Mouse (Mus musculus) adrenal gland, adult 2 months (tissue): ENCODE data around the gene Mef2d. TPM values are rescaled to one million over a fixed set of nuclear protein-coding genes. Genes with fewer than 3 reads are reported as not detected.

Experiments used
- DNase-seq: peaks from one replicate; pipeline ENCODE4 v3.0.0; 2021
- microRNA-seq, 2 experiments: library from miRNA; unstranded; fragments of <30 nt; microRNA quantifications; one replicate each; pipeline ENCODE4 v1.2.0; 2021
- polyA plus RNA-seq: library from polyadenylated mRNA; depleted of rRNA; stranded (reverse); fragments of >200 nt; gene quantifications from 2 replicates; pipeline ENCODE4 v1.2.3, GENCODE M21; 2012; rRNA removed
- total RNA-seq, 2 experiments: library from RNA; stranded (reverse); gene quantifications; 2 replicates each; pipeline ENCODE4 v1.2.3; 2021

The Mef2d gene
- total and polyA plus RNA-seq, 3 experiments, result 78.4 to 173 (median 114) TPM

DNA sequence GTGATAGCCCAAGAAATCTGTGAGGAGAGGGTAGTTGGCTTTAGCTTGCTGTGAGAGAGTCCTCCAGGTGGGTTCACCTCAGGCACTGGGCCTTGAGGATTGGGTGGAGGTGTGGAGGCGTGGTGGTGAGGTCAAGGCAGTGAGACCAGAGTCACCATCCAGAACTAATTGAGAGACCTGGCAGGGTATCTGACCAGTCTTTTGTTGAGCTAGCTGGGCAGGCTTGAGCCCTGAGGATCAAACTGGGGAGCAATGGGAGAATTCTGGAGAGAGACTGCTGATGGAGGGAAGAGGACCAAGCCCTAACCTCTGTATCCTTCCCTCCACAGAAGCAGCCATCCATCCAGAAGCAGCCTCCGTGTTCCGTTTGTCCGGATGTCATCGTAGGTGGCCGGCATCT, 67.1 kb downstream of the Mef2d start:
- no peak for DNase-seq

DNA sequence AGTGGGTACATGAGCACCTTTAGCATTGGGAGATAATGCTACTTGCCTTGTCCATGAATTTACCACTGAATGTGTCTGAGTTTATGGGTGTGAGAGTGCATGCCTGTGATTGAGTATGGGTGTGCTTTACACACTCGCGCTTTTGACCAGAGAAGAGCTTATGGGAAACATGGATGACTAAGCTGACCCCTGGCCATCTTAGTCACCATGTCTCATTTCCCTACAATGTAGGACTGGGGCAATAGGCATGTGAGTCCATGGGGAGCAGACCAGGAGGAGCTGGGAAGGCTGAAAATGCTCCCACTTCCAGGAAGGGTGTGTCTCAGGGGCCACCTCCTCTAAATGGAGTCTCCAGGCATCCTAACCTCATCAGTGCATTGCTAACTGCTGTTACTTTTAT, 67.9 kb downstream of the Mef2d start:
- DNase-seq, result no peak

DNA sequence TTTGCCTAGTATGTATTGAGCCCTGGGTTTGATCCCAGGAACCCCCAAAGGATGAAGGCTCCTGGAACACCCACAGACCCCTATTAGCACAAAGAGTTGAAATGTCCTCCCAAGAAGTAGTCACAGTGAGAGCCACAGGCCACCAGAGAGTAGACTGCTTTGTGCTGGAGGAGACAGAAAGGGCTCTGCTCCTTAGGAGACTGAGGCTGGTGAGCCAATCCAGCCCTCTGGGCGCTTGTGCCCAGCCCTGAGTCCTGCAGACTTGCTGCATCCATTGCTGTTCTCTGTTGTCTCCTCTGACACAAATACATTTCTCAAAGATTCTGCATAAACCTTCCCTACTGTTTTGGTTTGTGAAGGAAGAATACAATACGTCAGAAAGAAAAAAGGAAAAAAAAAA, 68.7 kb downstream of the Mef2d start:
- no peak for DNase-seq

DNA sequence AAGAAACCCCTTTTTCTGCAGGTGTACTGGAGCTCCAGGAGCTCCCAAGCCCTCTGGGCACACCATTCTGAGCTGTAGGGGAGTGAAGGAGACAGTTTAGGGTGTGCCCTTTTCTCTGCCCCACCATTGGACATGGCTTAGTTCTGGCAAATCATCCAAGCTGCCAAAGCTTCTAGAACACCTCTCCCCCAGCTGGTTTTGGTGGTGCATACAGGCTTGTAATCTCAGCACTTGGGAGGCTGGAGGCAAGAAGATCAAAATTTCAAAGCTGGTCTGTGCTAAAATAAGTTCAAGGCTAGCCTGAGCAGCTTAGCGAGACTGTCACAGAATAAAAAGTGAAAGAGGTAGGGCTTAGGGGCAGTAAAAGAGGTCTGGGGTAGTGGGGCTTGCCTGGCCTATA, 70.2 kb downstream of the Mef2d start:
- DNase-seq, result no peak

DNA sequence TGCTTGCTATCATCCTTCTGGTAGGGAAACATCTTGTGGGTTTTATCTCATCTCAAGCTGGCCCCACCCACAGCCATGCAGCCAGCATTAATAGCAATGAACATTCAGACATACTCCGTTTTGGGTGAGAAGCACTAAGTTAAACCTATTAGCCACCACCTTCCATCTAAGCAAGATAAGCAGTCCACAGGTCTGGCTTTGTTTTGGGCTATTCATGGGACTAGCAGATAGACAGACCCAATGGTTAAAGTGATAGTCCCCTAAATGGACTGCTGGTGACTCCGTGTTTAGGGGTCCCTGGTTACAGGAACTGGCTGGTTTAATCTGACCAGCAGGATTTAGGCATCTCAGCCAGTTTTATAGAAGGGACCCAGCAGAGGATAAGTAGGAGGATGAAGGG, 70.8 kb downstream of the Mef2d start:
- no peak for DNase-seq

DNA sequence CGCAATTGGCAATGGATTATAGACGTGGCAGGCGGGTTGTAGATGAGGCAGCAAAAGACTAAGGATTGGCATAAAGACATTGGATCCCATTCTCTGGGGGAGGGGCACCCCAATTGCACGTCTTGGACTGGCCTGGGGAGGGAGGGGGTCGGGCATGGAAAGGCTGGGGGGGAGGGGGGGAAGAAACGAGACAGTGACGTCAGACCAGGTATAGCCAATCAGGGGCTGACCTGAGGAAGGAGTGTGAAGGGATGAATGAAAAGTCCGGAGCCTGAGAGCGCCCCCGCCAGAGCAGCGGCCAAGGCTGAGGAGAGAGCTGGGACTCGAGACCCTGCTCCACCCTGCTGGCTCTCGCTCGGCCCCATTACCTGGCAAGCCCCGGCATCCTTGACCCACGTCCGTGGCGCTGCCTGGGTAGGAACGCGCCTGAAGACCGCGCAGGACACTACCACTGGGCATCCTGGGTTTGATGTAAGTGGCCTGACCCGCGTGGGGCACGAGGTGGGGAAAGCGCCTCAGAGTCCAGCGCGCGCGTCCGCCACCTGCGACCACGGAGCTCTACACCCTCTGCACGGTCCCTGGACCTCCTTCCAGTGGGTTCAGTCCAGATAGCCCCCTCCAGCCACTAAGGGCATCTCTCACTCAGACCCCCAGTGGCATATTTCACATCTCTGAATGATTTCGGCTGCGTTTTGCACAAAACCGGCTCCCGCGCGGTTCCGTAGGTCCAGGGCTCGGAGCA, 72.2 kb downstream of the Mef2d start:
- no peak for DNase-seq

DNA sequence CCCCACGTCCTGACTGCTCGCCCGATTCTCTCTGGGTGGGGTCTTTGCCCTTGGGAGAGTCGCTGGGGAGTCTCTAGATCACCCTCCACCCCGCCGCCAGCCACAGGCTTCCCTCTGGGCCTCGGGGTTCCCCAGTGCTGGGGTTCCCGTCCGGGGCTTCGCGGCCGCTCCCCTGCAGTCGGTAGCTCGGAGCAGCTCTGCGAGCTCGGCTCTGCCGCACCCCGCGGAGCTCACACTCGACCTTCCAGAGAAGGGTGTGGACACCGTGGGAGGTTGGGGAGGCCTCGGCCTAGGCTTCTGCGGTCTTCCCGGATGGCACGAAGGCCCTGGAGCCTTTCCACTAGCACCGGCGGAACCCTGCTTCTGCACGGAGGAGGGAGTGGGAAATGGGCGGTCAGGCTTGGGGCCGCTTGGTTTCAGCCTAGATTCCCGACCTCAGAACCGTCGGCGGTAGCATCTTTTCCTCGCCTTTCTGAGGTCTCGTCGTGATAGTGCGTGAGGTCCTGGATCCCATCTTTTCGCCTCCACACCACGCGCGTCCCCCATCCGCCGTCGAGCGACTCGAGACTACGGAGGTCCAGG, 72.9 kb downstream of the Mef2d start:
- DNase-seq, result peak; percentile 19

DNA sequence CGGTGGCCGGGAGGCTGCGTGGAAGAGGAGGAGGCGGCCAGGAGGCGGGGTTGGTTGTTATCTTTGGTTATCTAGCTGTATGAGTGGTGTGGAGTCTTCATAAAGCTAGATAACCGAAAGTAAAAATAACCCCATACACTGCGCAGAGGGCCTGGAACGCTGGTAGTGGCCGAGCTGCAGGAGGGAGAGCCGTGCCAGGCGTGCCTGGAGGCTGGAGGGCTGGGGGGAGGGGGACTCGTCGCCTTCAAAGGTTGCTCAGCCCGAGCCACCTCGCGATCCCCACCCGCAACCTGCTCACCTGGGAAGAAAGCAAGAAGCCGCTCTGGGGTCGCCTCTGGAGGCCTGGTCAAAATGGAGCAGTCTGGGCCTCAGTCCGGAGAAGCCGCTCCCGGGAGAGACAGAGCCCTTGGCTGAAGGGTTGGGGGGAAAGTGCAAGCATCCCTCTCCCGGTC, 73.4 kb downstream of the Mef2d start:
- no peak for DNase-seq

DNA sequence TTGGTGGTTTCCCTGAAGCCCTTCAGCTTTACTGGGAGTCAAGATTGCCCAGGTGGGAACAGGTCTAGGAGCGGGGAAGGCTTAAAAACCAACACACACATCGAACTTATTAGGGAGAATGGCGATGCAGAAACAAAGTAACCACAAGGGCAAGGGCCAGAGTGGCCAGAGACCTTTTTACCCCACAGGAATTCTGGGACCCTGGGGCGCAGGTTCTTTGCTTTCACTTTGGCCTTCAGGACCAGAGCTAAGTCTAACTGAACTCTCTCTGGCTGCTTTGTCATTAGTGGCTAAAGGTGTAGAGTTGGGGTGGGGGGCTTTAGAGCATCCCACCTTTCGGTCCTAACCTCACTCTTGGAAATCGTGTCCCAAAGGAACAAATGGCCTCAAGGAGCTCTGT, 73.9 kb downstream of the Mef2d start:
- no peak for DNase-seq

DNA sequence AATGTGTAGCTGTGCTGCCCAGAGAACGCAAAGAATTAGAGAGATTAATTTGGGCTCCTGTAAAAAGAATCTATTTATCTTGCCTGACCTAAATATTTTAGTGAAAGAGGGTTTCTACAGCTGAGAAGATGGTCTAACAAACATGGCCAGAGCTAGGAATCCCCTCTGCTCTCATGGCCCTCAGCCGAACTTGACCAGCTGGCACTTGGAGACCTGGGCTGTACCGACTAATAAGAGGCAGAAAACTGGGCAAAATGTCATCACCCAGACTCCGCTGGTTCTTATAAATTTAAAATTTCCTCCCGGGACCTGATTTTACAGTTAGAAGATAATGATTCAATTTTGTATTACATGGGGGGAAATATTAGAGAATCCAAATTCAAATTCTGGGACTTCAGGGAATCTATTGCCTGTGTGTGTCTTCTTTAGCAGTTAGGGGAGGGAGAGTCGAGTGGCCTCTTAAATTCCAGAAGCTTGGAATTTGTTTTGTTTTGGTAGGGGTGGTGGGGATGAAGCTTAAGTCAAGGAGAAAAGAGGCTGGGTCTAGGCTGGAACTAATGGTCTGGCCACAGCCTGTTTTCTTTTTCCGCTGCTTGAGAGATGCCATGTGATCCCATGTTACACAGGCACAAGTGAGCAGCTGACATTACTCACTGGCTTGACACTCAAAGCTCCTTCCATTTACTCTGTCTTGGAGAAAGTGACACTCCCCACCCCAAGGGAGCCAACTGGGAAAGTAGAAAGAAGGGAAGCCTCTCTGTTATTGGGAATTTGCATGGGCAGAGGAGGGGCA, 74.6 kb downstream of the Mef2d start:
- no peak for DNase-seq

DNA sequence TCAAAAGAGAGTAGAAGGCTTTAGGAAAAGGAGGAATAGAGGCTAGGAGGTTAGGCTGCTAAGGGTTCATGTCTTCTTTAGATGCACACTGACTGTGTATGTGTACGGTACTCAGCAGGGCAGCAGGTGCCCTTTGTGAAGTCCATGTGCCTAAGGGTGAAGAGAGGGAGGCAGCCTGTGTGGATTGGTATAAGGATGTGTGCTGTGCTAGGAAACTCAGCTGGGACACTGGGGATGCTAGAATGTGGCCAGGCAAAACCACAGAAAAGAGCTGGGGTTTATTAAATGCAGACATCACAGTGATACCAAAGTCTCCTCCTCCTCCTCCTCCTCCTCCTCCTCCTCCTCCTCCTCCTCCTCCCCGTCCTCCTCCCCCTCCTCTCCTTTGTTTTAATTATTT, 75.5 kb downstream of the Mef2d start:
- DNase-seq, result no peak

DNA sequence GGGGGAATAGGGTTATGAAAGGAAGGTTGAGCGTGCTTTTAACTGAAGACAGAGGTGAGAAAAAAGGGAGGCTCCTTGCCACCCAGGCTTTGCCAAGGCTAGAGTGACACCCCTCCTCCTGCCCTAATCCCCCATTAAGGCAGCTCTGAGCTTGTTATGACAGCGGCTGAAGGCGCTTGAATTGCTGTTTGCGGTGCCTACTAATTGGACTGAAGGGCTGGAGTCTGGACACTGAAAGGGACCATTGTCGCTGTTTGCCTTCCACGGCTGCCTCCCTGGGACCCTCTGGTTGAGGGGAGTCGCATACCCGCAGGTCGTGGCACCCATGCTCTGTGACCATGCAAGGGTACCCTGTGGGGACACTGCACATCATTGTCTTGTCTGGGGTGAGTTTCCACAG, 77.8 kb downstream of the Mef2d start:
- no peak for DNase-seq

DNA sequence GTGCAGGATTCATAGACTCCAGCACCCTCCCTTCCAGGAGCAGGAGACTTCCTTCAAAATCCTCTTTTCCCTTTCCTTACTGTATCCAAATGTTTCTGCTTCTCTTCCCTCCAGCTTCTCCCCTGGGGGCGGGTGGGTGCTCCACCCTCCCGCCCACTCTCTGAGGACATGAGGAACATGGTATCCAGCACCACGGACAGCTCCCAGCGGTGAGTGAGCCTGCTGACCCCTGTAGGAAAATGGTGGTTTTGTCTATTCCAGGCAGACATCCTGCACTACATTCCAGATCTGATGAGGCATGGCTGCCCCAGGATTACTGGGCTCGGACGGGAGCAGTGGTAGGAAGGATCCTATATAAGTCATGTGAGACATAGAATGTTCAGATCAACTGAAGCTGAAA, 78.7 kb downstream of the Mef2d start:
- peak; percentile 78 for DNase-seq

Small RNAs within 50 kb of the gene (microRNA-seq; reads per million reads assigned to microRNA genes)
- gene Gm25641 (0 reads per million in 2 experiments), gene Mir3093 (0 reads per million in 2 experiments), gene Mir9-1 (0 reads per million in 2 experiments)

Other genes with a start within 250 kb of the Mef2d start
- gene Hdgf, start 236.1 kb upstream of the Mef2d start, total RNA-seq, result 100 to 1,000 TPM; 181 to 206 TPM
- 54.3 and 64.8 TPM in 2 replicates for gene Hdgf, start 236.1 kb upstream of the Mef2d start, polyA plus RNA-seq
- gene Mrpl24, start 222.9 kb upstream of the Mef2d start, total RNA-seq, result 100 to 1,000 TPM; 114 to 120 TPM
- gene Mrpl24, start 222.9 kb upstream of the Mef2d start, polyA plus RNA-seq, result 15.1 and 18.0 TPM in 2 replicates
- 10 to 100 TPM; 16.3 to 21.4 TPM for gene Isg20l2, start 212.1 kb upstream of the Mef2d start, total RNA-seq
- 9.4 and 9.7 TPM in 2 replicates for gene Isg20l2, start 212.1 kb upstream of the Mef2d start, polyA plus RNA-seq
- gene Rrnad1, start 211.7 kb upstream of the Mef2d start, total RNA-seq, result 10 to 100 TPM; 13.1 to 16.3 TPM
- 41.5 and 44.6 TPM in 2 replicates for gene Rrnad1, start 211.7 kb upstream of the Mef2d start, polyA plus RNA-seq
- gene Crabp2, start 193.7 kb upstream of the Mef2d start, total RNA-seq, result under 1 TPM; 0.52 to 0.72 TPM
- gene Crabp2, start 193.7 kb upstream of the Mef2d start, polyA plus RNA-seq, result 0.47 TPM in 1 of 2 replicates, not detected in the other
- 1 to 10 TPM; 7.0 to 9.2 TPM for gene Nes, start 171.3 kb upstream of the Mef2d start, total RNA-seq
- 3.5 and 7.0 TPM in 2 replicates for gene Nes, start 171.3 kb upstream of the Mef2d start, polyA plus RNA-seq
- 10 to 100 TPM; 52.6 to 54.9 TPM for gene Bcan, start 142.1 kb upstream of the Mef2d start, total RNA-seq
- 127 and 132 TPM in 2 replicates for gene Bcan, start 142.1 kb upstream of the Mef2d start, polyA plus RNA-seq
- not detected for gene Hapln2, start 114.8 kb upstream of the Mef2d start, total RNA-seq
- gene Hapln2, start 114.8 kb upstream of the Mef2d start, polyA plus RNA-seq, result 0.65 TPM in 1 of 2 replicates, not detected in the other
- gene Gpatch4, start 99.3 kb upstream of the Mef2d start, total RNA-seq, result 10 to 100 TPM; 13.9 to 16.6 TPM
- gene Gpatch4, start 99.3 kb upstream of the Mef2d start, polyA plus RNA-seq, result 2.3 and 3.5 TPM in 2 replicates
- 100 to 1,000 TPM; 142 to 155 TPM for gene Naxe, start 83.9 kb upstream of the Mef2d start, total RNA-seq
- 79.6 and 113 TPM in 2 replicates for gene Naxe, start 83.9 kb upstream of the Mef2d start, polyA plus RNA-seq
- not detected for gene Ttc24, start 64.1 kb upstream of the Mef2d start, total RNA-seq
- gene Ttc24, start 64.1 kb upstream of the Mef2d start, polyA plus RNA-seq, result not detected in 2 replicates
- gene Iqgap3, start 60.4 kb upstream of the Mef2d start, total RNA-seq, result 1 to 10 TPM in 1 of 2 experiments, under 1 TPM in 1; 0.69 to 1.1 TPM
- gene Iqgap3, start 60.4 kb upstream of the Mef2d start, polyA plus RNA-seq, result 3.0 and 3.6 TPM in 2 replicates
- gene Rhbg, start 112.3 kb downstream of the Mef2d start, total RNA-seq, result 10 to 100 TPM in 1 of 2 experiments, 1 to 10 TPM in 1; 8.5 to 18.3 TPM
- gene Rhbg, start 112.3 kb downstream of the Mef2d start, polyA plus RNA-seq, result 0.76 and 1.8 TPM in 2 replicates
- 1 to 10 TPM; 1.7 to 1.9 TPM for gene Gm38392, start 144.8 kb downstream of the Mef2d start, total RNA-seq
- 0.26 TPM in 1 of 2 replicates, not detected in the other for gene Gm38392, start 144.8 kb downstream of the Mef2d start, polyA plus RNA-seq
- 10 to 100 TPM in 1 of 2 experiments, 1 to 10 TPM in 1; 5.7 to 10.6 TPM for gene Tsacc, start 154.6 kb downstream of the Mef2d start, total RNA-seq
- gene Tsacc, start 154.6 kb downstream of the Mef2d start, polyA plus RNA-seq, result 1.9 and 2.3 TPM in 2 replicates
- 100 to 1,000 TPM; 218 to 316 TPM for gene Cct3, start 154.7 kb downstream of the Mef2d start, total RNA-seq
- 48.9 and 64.9 TPM in 2 replicates for gene Cct3, start 154.7 kb downstream of the Mef2d start, polyA plus RNA-seq
- gene Glmp, start 182.7 kb downstream of the Mef2d start, total RNA-seq, result 100 to 1,000 TPM; 229 to 231 TPM
- gene Glmp, start 182.7 kb downstream of the Mef2d start, polyA plus RNA-seq, result 145 and 186 TPM in 2 replicates
- gene Tmem79, start 193.8 kb downstream of the Mef2d start, total RNA-seq, result 10 to 100 TPM; 13.9 to 14.1 TPM
- gene Tmem79, start 193.8 kb downstream of the Mef2d start, polyA plus RNA-seq, result 20.1 and 22.3 TPM in 2 replicates
- 10 to 100 TPM; 42.9 to 47.5 TPM for gene Smg5, start 193.9 kb downstream of the Mef2d start, total RNA-seq
- 56.3 and 60.2 TPM in 2 replicates for gene Smg5, start 193.9 kb downstream of the Mef2d start, polyA plus RNA-seq
- gene Paqr6, start 222.2 kb downstream of the Mef2d start, total RNA-seq, result 1 to 10 TPM; 1.1 to 4.7 TPM
- 13.5 and 20.0 TPM in 2 replicates for gene Paqr6, start 222.2 kb downstream of the Mef2d start, polyA plus RNA-seq
- 1 to 10 TPM in 1 of 2 experiments, under 1 TPM in 1; 0.63 to 1.2 TPM for gene Bglap3, start 230.4 kb downstream of the Mef2d start, total RNA-seq
- not detected in 2 replicates for gene Bglap3, start 230.4 kb downstream of the Mef2d start, polyA plus RNA-seq
- 1 to 10 TPM in 1 of 2 experiments, not detected in 1; 2.2 TPM for gene Bglap2, start 236.3 kb downstream of the Mef2d start, total RNA-seq
- 0.28 TPM in 1 of 2 replicates, not detected in the other for gene Bglap2, start 236.3 kb downstream of the Mef2d start, polyA plus RNA-seq
- 1 to 10 TPM in 1 of 2 experiments, under 1 TPM in 1; 0.86 to 3.4 TPM for gene Bglap, start 242.1 kb downstream of the Mef2d start, total RNA-seq
- gene Bglap, start 242.1 kb downstream of the Mef2d start, polyA plus RNA-seq, result 1.1 TPM in 1 of 2 replicates, not detected in the other